Mouse (Mus musculus) limb, embryonic 11.5 days (tissue): ENCODE data around the gene Gm49380. TPM values are rescaled to one million over a fixed set of nuclear protein-coding genes. Genes with fewer than 3 reads are reported as not detected.

Experiments
- ATAC-seq: fragments of 200-750 bp; cut with Nextera tagmentation; 2 replicates; pipeline ENCODE4 v1.8.0; 2017; ENCODE audit warnings: low read depth; ENCODE audit not compliant: insufficient number of reproducible peaks, low FRiP score, low TSS enrichment
- DNase-seq: peaks from one replicate; pipeline ENCODE4 v3.0.0-alpha.2; 2015; ENCODE audit warnings: low spot score
- H3K27ac ChIP-seq: fragments of 300-500 bp; sonication (generic); replicated peaks from 2 replicates; pipeline ENCODE4 v1.5.1; 2014; ENCODE audit warnings: low read depth, mild to moderate bottlenecking, low read length
- H3K27me3 ChIP-seq: fragments of 300-500 bp; sonication (generic); 2 replicates; pipeline ENCODE4 v1.6.1; 2014; ENCODE audit warnings: mild to moderate bottlenecking, low read length, mixed read lengths; ENCODE audit not compliant: control insufficient read depth, insufficient read depth
- H3K36me3 ChIP-seq: fragments of 300-500 bp; sonication (generic); 2 replicates; pipeline ENCODE4 v1.6.1; 2014; ENCODE audit warnings: mild to moderate bottlenecking, low read length, moderate library complexity, mixed read lengths; ENCODE audit not compliant: control insufficient read depth, insufficient read depth
- H3K4me1 ChIP-seq: fragments of 300-500 bp; sonication (generic); 2 replicates; pipeline ENCODE4 v1.6.1; 2014; ENCODE audit warnings: low read length, mixed read lengths; ENCODE audit not compliant: control insufficient read depth, insufficient read depth
- H3K4me2 ChIP-seq: fragments of 300-500 bp; sonication (generic); 2 replicates; pipeline ENCODE4 v1.6.1; 2014; ENCODE audit warnings: low read depth, mild to moderate bottlenecking, moderate library complexity; ENCODE audit not compliant: severe bottlenecking
- H3K4me3 ChIP-seq: fragments of 300-500 bp; sonication (generic); 2 replicates; pipeline ENCODE4 v1.5.1; 2014; ENCODE audit warnings: low read depth, low read length
- H3K9ac ChIP-seq: fragments of 300-500 bp; sonication (generic); 2 replicates; pipeline ENCODE4 v1.6.1; 2014; ENCODE audit warnings: mild to moderate bottlenecking, low read length
- H3K9me3 ChIP-seq: fragments of 300-500 bp; sonication (generic); 2 replicates; pipeline ENCODE4 v1.6.1; 2016; ENCODE audit warnings: low read length; ENCODE audit not compliant: control insufficient read depth
- WGBS: fragments of 180-500 bp; shearing (Covaris S2); extraction: QIAGEN DNeasy Blood & Tissue Kit; methylation state at CpG from one replicate; pipeline ENCODE4 v1.1.7; 2014; 5-methylcytosine and 5-hydroxymethylcytosine counted together
- polyA plus RNA-seq: library from polyadenylated mRNA; unstranded; fragments of >200 nt; fragmentation: Nextera tagmentation; extraction: Ambion mirVana; gene quantifications from 2 replicates; pipeline ENCODE4 v1.2.1, GENCODE M21; 2014

Gm49380 gene
- polyA plus RNA-seq, 1 experiment from 2014 or later: not detected

DNA sequence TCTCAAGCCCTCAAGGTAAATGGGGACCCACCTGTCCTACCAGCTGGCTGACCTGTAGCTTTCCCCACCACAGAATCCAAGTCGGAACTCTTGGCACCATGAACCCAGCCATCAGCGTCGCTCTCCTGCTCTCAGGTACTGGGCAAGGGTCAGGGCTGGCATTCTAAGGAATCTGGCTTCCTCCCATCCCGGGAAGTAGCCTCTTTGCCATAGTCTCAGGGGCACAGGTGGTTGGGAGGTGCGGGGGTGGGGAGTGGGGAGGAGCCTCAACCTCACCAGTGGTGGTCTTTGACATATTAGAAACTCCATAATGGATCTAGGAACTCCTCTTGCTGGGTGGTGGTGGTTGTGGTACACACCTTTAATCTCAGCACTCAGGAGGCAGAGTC lies 67.4 kb downstream of the Gm49380 start:
- 81% methylated on average over 5 of the region's 5 CpGs for WGBS
- H3K27me3 ChIP-seq: peaks cover 29% of the 10 kb centered on the region

DNA sequence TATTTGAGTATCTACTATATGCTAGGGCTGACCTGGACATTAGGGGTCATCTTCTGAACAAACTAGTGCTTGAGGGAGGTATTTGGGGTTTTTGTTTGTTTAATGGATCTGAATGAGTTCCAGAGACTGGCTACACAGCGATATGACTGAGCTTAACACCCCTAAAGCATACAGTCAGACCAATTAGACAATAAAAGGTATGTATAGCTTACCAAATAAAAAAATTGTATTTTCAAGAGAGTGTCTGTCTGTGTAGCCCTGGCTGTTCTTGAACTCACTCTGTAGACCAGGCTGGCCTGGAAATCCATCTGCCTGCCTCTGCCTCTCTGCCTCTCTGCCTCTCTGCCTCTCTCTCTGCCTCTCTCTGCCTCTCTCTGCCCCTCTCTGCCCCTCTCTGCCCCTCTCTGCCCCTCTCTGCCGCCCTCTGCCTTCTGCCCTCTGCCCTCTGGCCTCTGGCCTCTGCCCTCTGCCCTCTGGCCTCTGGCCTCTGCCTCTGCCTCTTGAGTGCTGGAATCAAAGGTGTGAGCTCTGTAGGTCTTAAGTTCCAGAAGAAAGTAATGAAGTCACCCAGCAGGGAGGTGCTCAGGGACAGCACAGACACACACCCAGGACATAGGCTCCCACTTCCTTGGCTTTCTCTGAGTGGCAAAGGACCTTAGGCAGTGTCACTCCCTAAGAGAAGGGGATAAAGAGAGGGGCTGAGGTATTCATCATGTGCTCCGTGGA lies 68.0 kb downstream of the Gm49380 start:
- H3K4me3 ChIP-seq: no peak overlapping the region
- H3K9me3 ChIP-seq: no peaks in the 10 kb centered on the region
- no peak for ATAC-seq
- no peak overlapping the region for H3K4me2 ChIP-seq
- 76% methylated on average over 3 of the region's 3 CpGs for WGBS
- DNase-seq: no peak
- no peak overlapping the region for H3K9ac ChIP-seq
- H3K36me3 ChIP-seq: no peaks in the 10 kb centered on the region
- no peak overlapping the region for H3K27ac ChIP-seq
- peaks cover 4% of the 10 kb centered on the region; the same call in 1 of the 2 replicates for H3K4me1 ChIP-seq
- H3K27me3 ChIP-seq: peaks cover 29% of the 10 kb centered on the region

More for the DNA sequence above, 67.4 kb downstream of the Gm49380 start:
- DNase-seq (no peak), ATAC-seq (no peak)
- H3K9me3 ChIP-seq: no peaks in the 10 kb centered on the region
- no peaks in the 10 kb centered on the region for H3K36me3 ChIP-seq
- no peak overlapping the region for H3K4me2 ChIP-seq
- no peak overlapping the region for H3K4me3 ChIP-seq
- H3K4me1 ChIP-seq: peaks cover 4% of the 10 kb centered on the region; the same call in 1 of the 2 replicates
- H3K9ac ChIP-seq: no peak overlapping the region
- H3K27ac ChIP-seq: no peak overlapping the region

DNA sequence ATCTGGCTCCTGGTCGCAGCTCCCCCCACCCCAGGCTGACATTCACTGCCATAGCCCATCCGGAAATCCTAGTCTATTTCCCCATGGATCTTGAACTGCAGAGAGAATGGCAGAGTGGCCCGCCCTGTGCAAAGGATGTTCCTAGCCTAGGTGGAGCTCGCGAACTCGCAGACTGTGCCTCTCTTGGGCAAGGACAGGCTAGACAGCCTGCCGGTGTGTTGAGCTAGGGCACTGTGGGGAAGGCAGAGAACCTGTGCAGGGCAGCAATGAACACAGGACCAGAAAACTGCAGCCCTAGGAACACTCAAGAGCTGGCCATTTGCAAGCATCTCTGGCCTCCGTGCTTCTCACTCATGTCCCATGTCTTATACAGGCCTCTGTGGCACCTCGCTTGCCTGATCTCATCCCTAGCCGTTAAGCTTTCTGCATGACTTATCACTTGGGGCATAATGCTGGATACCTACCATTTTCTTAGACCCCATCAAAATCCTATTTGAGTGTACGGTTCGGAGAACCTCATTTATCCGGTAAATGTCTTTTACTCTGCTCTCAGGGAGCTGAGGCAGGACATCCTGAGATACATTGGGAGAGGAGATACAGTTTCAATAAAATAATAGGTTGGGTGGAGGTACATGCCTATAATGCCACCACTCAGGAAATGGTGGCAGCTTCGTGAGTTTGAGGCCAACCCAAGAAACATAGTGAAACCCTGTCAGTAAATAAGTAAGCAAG lies 68.7 kb downstream of the Gm49380 start:
- H3K4me2 ChIP-seq: no peak overlapping the region

GRCm38 (mm10) chr9:44043708-44044425 lies 69.4 kb downstream of the Gm49380 start:
- no peak for ATAC-seq
- Histone ChIP-seq H3K4me3 (peak overlapping the region; percentile 26), H3K4me2 (peak overlapping the region; percentile 62), H3K9me3 (no peaks in the 10 kb centered on the region), H3K4me1 (peaks cover 4% of the 10 kb centered on the region; the same call in 1 of the 2 replicates), H3K9ac (no peak overlapping the region), H3K27ac (no peak overlapping the region), H3K27me3 (peaks cover 29% of the 10 kb centered on the region), H3K36me3 (no peaks in the 10 kb centered on the region)
- 2% methylated on average over 23 of the region's 23 CpGs for WGBS
- DNase-seq: no peak

More for the DNA sequence above, 68.7 kb downstream of the Gm49380 start:
- H3K4me3 ChIP-seq: no peak overlapping the region
- DNase-seq (peak; percentile 25), ATAC-seq (no peak)
- H3K27me3 ChIP-seq: peaks cover 29% of the 10 kb centered on the region
- no peak overlapping the region for H3K27ac ChIP-seq
- WGBS: 43% methylated on average over 14 of the region's 14 CpGs
- H3K9me3 ChIP-seq: no peaks in the 10 kb centered on the region
- peaks cover 4% of the 10 kb centered on the region; the same call in 1 of the 2 replicates for H3K4me1 ChIP-seq
- H3K9ac ChIP-seq: no peak overlapping the region
- no peaks in the 10 kb centered on the region for H3K36me3 ChIP-seq

DNA sequence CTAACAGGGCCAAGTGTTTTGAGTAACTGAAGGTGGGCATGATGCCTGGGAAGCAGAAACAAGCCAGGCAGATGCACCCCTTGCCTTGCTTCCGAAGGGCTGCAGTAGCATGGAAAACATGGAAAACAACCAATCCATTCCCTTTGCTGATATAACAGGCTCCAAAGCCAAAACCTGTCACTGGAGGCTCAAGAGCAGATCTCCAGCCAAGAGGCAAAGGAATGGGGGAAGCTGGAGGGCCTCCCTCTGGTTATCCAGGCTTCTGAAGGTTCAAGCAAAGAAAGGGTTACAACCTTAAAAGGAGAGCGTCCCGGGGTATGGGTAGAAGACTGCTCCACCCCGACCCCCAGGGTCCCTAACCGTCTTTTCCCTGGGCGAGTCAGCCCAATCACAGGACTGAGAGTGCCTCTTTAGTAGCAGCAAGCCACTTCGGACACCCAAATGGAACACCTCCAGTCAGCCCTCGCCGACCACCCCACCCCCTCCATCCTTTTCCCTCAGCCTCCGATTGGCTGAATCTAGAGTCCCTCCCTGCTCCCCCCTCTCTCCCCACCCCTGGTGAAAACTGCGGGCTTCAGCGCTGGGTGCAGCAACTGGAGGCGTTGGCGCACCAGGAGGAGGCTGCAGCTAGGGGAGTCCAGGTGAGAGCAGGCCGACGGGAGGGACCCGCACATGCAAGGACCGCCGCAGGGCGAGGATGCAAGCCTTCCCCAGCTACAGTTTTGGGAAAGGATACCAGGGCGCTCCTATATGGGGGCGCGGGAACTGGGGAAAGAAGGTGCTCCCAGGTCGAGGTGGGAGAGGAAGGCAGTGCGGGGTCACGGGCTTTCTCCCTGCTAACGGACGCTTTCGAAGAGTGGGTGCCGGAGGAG lies 70.2 kb downstream of the Gm49380 start, which contains the start of gene Thy1:
Thy1 (plus strand) TSS at position 549 of the 872 bp plus-strand sequence.
- Histone ChIP-seq H3K4me2 (peak within 1 kb of the TSS; percentile 62), H3K4me1 (peaks cover 4% of the 10 kb centered on the region; the same call in 1 of the 2 replicates), H3K9me3 (no peaks in the 10 kb centered on the region), H3K27ac (no peak within 1 kb of the TSS), H3K4me3 (peak within 1 kb of the TSS; percentile 26), H3K27me3 (peaks cover 29% of the 10 kb centered on the region), H3K36me3 (no peaks in the 10 kb centered on the region), H3K9ac (no peak within 1 kb of the TSS)
- ATAC-seq (0 out of 2 replicates have a peak, but pooled peaks have one; percentile 44), DNase-seq (peak; percentile 46)
- under 1% methylated on average over 30 of the region's 30 CpGs for WGBS

DNA sequence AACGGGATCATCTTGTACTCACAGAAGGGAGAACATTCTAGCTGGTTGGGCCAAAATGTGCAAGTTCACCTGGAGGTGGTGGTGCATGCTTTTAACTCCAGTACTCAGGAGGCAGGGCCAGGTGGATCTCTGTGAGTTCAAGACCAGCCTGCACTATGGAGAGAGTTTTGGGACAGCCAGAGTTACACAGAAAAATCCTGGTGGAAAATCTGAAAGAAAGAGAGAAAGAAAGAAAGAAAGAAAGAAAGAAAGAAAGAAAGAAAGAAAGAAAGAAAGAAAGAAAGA lies 71.0 kb downstream of the Gm49380 start:
- ATAC-seq (no peak), DNase-seq (no peak)
- Histone ChIP-seq H3K4me2 (no peak overlapping the region), H3K4me3 (no peak overlapping the region), H3K36me3 (no peaks in the 10 kb centered on the region), H3K9me3 (no peaks in the 10 kb centered on the region), H3K27ac (no peak overlapping the region), H3K27me3 (peaks cover 29% of the 10 kb centered on the region), H3K4me1 (peaks cover 4% of the 10 kb centered on the region; the same call in 1 of the 2 replicates), H3K9ac (no peak overlapping the region)
- 76% methylated on average over 1 of the region's 1 CpGs for WGBS

DNA sequence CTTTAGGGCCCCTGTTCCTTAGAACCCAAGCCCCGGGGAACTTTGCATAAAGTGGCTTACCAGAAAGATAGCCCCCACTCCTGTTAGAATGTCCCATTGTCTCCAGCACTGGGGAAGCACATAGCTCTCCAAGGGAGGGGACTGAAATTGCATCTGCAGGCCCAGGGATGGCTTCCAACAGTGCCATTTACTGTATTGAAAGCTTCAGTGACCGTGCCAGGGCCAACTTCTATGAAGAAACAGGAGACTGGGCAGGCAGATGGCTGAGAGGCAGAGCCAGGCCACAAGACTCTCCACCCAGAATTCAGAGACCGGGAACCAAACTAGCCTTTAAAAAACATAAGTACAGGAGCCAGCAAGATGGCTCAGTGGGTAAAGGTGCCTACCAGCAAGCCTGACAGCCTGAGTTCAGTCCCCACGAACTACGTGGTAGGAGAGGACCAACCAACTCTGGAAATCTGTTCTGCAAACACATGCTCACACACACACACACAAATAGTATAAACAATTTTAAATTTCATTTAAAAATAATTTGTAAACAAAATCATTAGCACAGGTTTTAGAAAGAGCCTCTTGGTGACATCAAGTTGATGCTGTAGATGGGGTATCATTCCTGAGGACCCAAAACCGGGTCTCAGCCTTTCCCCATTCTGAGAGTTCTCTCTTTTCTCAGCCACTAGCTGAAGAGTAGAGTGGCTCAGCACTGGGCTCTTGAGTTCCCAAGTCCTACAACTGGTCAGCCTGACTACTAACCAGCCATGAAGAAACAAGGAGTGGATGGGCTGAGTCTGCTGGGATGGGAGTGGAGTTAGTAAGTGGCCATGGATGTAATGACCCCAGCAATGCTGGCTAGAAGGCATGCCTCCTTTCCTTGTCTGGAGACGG lies 71.5 kb downstream of the Gm49380 start:
- Histone ChIP-seq H3K4me2 (no peak overlapping the region), H3K4me1 (peaks cover 4% of the 10 kb centered on the region; the same call in 1 of the 2 replicates), H3K36me3 (no peaks in the 10 kb centered on the region), H3K4me3 (no peak overlapping the region), H3K27me3 (peaks cover 29% of the 10 kb centered on the region), H3K9me3 (no peaks in the 10 kb centered on the region), H3K27ac (no peak overlapping the region), H3K9ac (no peak overlapping the region)
- WGBS: 72% methylated on average over 7 of the region's 7 CpGs
- DNase-seq: no peak
- ATAC-seq: no peak
